Mouse (Mus musculus) lung, postnatal 25 days (tissue): ENCODE results near the gene Pde2a.
"Not testable (repeated sequence)": the region's sequence is repeated elsewhere in the genome, so short reads cannot be mapped to it uniquely, and the experiment has no call there.

Experiments
- DNase-seq: peaks from one replicate; pipeline ENCODE4 v3.0.0; 2022; ENCODE audit warnings: low spot score

The Pde2a gene

GRCm38 (mm10) chr7:101516460-101516859 lies 95.0 kb downstream of the Pde2a start:
- DNase-seq: no peak

DNA sequence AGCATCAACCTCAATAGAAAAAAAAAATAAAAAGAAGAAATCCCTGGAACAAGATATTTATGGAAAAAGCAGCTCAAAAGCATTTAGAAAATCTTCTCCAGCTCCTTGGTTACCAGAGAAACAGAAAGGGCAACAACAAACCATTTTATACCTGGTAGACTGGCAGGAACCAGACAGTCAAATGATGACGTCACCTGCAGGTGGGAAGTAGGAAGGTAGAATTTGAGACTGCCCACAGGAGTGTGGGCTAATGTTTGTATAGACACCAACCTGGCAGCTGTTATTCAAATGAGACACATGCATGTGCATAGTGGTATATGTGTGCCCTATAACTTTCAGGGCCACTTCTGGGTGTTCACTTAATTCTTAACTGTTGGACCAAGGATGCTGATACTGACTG lies 100.2 kb downstream of the Pde2a start:
- DNase-seq: no peak

- DNase-seq: no peak
Observed at GRCm38 (mm10) chr7:101523205-101523604, 101.7 kb downstream of the Pde2a start.

DNA sequence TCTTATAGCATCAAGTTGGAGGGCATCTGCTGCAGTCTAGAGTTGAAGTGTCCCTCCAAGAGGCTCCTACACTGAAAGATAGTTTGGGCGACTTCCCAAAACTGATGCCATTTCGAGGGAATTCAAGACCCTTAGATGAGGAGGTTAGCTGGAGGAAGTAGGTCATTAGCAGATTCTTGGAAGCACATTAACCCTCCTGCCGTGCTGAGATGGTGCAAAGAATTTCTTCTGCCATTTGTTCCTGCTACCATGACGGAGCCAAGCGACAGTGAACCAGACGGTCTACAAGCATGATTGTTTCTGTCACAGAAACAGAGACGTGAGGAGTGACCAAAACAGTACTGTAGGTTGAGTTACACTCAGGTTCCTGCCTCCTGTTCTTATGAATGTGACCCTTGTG lies 105.0 kb downstream of the Pde2a start:
- DNase-seq: no peak

- DNase-seq: no peak
Observed at GRCm38 (mm10) chr7:101534428-101534827, 112.9 kb downstream of the Pde2a start.

DNA sequence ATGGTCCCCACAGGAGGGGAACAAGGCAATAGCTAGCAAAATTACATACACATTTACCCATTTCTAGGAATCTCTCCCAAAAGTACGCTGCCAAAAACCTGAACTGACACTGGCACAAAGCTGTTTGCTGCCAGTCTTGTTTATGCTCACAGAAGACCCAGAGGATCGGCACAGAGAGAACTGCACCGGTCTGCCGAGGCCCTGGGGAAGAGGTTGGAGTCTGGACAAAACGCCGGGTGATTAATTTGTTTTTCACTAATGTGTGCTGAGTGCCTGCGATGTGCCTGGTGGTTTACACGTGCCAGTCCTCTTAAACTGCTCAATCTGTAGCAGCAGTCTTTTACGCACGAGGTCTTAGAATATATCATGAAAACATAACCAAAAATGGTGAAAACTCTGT lies 113.6 kb downstream of the Pde2a start:
- DNase-seq: no peak

- no peak for DNase-seq
Observed at GRCm38 (mm10) chr7:101535517-101535916, 114.0 kb downstream of the Pde2a start.

- no peak for DNase-seq
Observed at GRCm38 (mm10) chr7:101537541-101537940, 116.0 kb downstream of the Pde2a start.

DNA sequence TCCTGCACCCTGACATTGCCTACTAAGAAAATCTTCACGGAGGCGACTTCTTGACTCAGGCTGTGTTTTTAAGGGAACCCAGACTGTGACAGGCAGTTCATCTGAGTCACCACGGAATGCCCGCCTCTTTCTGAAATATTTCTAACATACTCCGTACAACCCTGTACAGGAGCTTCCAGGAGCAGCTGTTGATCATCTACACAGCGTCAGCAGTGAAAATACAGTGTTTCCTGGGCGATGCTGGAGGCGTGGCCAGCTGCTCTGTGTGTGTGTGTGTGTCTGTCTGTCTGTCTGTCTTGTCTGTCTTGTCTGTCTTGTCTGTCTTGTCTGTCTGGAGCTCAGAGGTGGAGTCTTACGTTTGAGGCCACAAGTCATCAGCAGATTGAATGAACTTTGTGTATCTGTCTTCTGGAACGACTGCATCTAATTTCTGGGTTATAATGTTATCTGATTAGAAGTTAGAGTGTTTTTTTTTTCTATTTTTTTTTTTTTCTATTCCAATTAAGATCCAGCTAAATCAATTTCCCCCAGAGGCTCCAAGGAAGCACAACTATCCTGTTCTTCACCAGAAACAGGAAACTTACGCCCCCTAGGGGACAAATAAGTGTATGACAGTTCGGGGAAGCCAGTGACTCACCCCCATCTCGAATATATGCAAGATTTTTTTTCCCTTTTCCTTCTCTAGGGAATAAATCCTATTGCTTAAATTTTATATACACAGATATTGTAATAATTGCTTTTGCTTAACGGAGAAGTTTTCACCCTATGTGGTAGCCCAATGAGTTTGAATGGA lies 116.8 kb downstream of the Pde2a start:
- peak; percentile 10 for DNase-seq

DNA sequence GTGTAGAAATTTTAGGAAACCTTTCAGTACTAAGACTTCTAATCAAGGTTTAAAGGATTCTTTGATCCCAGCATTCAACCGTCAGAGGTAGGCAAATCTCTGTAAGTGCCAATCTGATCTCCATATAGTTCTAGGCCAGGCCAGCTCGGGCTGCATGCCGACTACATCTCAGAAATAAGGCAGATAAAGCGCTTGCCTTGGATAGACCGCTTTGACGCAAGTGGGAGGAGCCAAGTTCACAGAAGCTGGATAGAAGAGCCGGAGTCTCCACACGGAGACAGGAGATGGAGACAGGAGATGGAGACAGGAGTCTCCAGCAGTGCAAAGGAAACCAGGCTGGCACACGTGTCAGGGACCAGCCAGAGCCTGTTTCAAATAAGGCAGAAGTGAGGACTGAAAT lies 118.3 kb downstream of the Pde2a start:
- no peak for DNase-seq

GRCm38 (mm10) chr7:101540684-101541083 lies 119.2 kb downstream of the Pde2a start:
- DNase-seq: no peak

- peak; percentile 57 for DNase-seq
Observed at GRCm38 (mm10) chr7:101541132-101541531, 119.6 kb downstream of the Pde2a start.

DNA sequence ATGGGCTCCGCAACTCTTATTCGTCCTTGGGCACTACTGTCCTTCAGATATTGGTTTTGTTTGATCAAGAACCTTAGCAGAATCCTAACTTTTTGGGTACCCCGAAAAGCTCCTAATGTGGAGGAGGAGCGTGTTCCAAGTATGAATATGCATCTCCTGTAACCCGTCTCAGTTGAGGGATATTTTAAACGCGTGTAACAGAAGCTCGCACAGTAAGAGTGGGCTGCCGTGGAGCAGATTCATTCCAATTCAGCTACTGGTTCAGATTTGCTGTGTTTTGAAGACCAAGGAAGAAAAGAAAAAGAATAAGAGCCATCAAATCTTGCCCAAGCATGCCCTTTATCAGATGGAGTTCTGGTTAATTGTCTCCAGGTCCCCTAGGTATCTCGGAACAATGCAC lies 120.2 kb downstream of the Pde2a start:
- no peak for DNase-seq

DNA sequence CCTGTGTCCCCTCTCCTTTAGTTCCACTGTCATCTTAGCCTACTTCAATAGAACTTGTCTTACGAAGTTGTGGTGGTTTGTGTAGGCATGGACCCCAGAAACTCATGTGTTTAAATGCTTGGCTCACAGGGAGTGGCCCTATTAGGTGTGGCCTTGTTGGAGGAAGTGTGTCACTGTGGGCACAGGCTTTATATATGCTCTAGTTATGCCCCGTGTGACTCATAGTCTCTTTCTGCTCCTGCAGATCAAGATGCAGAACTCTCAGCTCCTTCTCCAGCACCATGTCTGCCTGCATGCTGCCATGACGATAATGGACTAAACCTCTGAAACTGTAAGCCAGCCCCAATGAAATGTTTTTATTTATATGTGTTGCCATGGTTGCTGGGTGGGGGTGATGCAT lies 126.2 kb downstream of the Pde2a start:
- DNase-seq: no peak

DNA sequence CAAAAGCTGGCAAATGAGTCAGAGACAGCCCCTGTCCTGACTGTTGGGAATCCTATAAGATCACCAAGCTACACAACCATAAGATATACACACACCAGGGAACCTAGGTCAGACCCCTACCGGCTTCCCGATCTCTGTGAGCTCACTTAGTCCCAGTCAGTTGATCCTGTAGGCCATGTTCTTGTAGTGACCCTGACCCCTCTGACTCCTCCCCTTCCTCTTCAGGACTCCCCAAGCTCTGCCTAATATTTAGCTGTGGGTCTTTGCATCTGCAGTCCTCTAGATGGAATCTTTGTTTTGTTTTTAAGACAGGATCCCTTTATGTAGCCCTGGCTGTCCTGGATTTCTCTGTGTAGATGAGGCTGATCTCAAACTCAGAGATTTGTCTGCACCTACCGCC lies 127.8 kb downstream of the Pde2a start:
- no peak for DNase-seq

DNA sequence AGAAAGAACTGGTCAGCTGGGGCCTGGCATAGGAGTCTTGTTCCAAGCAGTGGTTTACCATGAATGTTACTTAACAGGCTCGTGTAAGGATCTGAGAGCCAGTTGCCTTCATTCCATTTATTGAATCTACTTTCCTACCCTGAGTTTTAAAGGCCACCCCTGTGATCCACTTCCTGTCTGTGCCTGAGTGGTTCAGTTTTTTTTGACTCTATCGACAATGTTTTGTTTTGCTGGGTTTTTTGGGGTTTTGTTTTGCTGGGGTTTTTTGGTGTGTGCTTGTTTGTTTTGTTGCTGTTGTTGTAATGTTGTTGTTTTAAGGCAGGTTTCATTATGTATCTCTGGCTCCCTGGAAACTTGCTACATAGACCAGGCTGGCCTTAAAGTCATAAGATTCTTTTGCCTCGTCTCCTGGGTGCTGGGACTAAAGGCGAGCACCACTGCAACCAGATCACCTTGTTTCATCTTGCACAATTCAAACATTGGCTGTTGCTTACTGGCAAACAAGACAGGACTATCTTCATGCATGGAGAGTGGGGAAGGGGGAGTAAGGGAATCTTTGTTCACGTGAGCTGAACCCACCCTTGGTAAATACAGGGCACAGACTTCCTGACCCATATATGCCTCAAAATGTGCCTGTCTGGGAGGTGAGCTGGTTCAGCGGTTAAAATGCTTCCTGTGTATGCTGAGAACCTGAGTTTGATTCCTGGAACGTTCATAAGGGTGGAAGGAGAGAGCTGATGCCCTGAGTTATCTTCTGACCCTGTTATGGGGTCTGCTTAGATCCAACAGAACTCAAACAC lies 129.4 kb downstream of the Pde2a start:
- no peak for DNase-seq

- no peak for DNase-seq
Observed at GRCm38 (mm10) chr7:101551530-101551929, 130.0 kb downstream of the Pde2a start.

DNA sequence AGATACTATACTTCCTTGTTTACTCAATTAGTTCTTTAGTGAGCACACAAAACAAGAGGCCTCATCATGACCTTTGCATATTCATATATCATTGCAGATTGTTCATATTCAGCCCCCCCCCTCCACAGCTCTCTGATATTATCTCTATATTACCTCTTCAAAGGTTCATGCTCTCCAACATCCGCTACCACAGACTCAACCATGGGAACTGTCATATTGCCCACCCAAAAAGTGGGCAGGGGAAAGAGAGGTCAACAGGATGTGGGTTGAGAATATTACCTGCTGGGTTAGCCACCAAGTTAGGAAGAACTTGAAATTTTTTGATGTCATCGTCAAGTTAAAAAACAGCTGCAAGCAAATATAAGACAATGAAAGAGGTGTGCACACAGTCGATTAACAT lies 134.0 kb downstream of the Pde2a start:
- not testable (repeated sequence) for DNase-seq

DNA sequence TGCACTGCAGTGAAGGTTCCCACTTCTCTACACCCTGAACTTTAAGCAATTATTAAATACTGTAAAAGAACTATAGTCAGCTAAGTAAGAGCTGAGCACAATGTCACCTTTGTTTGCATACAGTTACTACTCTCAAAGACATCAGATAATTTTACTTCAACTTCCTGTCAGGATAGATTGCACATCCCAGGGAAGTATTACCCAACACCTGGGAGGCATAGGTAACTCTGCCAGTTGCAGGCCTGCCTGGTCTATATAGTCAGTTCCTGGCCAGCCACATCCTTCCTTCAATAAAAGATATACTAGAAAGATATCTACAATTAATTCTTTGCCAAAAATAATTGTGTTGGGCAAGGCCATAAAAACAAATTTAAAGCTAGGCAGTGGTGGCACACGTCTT lies 135.9 kb downstream of the Pde2a start:
- DNase-seq: no peak

- not testable (repeated sequence) for DNase-seq
Observed at GRCm38 (mm10) chr7:101559393-101559792, 137.9 kb downstream of the Pde2a start.
